Comparison of ENCODE assay signal across 8 mouse cellular contexts in the genomic region with DNA sequence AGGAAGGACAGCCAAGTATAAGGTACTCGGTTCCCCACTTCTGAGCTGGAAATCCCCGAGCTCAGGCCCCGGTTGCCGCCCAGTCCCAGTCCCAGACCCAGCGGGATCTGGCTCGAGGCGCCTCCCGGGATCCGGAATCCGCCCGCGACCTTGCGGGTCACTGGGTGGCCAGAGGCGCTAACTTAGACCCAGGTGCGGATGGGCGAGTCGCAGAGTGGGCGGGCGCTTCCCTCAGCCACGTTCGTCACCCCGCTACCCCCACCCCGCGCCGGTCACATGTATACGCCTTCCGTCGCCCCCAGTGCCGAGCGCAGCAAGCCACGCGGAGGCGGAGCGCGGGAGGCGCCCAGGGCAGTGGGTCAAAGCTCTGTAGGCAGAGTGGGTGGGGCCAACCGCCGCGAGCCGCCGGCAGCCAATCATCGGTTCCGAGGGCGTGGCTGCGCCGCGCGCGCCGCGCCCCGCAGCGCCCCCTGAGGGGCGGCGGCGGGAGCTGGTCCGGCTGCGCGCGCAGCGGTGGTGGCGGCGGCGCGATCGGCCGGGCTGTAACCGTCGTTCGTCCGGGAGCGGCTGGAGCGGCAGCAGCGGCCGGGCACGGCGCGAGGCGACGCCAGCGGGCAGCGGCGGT. TPM values are rescaled to one million over a fixed set of nuclear protein-coding genes. Genes with fewer than 3 reads are reported as not detected.
DNase-seq lines count a peak whose midpoint lies in the region; ATAC-seq and TF ChIP-seq lines count a peak whose summit lies in the region.

No protein-coding gene starts in this region.

- H3K4me3 ChIP-seq in heart, embryonic 12.5 days: peak overlapping the region; percentile 95
- peak overlapping the region; percentile 88 for H3K4me3 ChIP-seq in kidney, postnatal 0 days (replicated peaks; ENCODE audit: low read depth, low read length)
- H3K4me3 ChIP-seq in liver, embryonic 11.5 days (ENCODE audit: low read depth, low read length): peak overlapping the region; percentile 88
- H3K4me3 ChIP-seq in stomach, embryonic 14.5 days (ENCODE audit: low read depth, low read length): peak overlapping the region; percentile 80

- no peaks in the 10 kb centered on the region for H3K36me3 ChIP-seq in heart, embryonic 12.5 days
- no peaks in the 10 kb centered on the region for H3K36me3 ChIP-seq in kidney, postnatal 0 days (ENCODE audit: insufficient read depth, low read length)
- no peaks in the 10 kb centered on the region for H3K36me3 ChIP-seq in liver, embryonic 11.5 days (ENCODE audit: control insufficient read depth, insufficient read depth, low read length)
- H3K36me3 ChIP-seq in stomach, embryonic 14.5 days (ENCODE audit: control insufficient read depth, insufficient read depth, low read length): no peaks in the 10 kb centered on the region

- H3K27ac ChIP-seq in heart, embryonic 12.5 days (ENCODE audit: poor library complexity, severe bottlenecking): peak overlapping the region; percentile 98
- H3K27ac ChIP-seq in kidney, postnatal 0 days: peak overlapping the region; percentile 98
- H3K27ac ChIP-seq in liver, embryonic 11.5 days (ENCODE audit: low read depth, low read length): peak overlapping the region; percentile 96
- peak overlapping the region; percentile 94 for H3K27ac ChIP-seq in stomach, embryonic 14.5 days (ENCODE audit: low read length)

- peak overlapping the region; percentile 69 for H3K4me2 ChIP-seq in heart, embryonic 12.5 days
- H3K4me2 ChIP-seq in kidney, postnatal 0 days (ENCODE audit: low read length): peak overlapping the region; percentile 62
- peak overlapping the region; percentile 88 for H3K4me2 ChIP-seq in liver, embryonic 11.5 days
- peak overlapping the region; percentile 60 for H3K4me2 ChIP-seq in stomach, embryonic 14.5 days (replicated peaks; ENCODE audit: low read depth, low read length)

- 4% methylated on average over 81 of the region's 83 CpGs for WGBS in heart, embryonic 12.5 days
- WGBS in kidney, postnatal 0 days: under 1% methylated on average over 57 of the region's 83 CpGs
- under 1% methylated on average over 82 of the region's 83 CpGs for WGBS in liver, embryonic 11.5 days
- WGBS in stomach, embryonic 14.5 days: under 1% methylated on average over 80 of the region's 83 CpGs

- H3K9me3 ChIP-seq in heart, embryonic 12.5 days (replicated peaks): no peaks in the 10 kb centered on the region
- no peaks in the 10 kb centered on the region for H3K9me3 ChIP-seq in kidney, postnatal 0 days (replicated peaks; ENCODE audit: low read length)
- H3K9me3 ChIP-seq in liver, embryonic 11.5 days (ENCODE audit: control insufficient read depth, low read length): no peaks in the 10 kb centered on the region
- no peaks in the 10 kb centered on the region for H3K9me3 ChIP-seq in stomach, embryonic 14.5 days (ENCODE audit: control insufficient read depth, low read depth, low read length)

- TF ChIP-seq CTCF in kidney, postnatal 0 days (IDR thresholded peaks at IDR 0.05; ENCODE audit: low read depth): peak; percentile 26; the same call in 1 of the 2 replicates

- H3K9ac ChIP-seq in heart, embryonic 12.5 days: peak overlapping the region; percentile 98
- peak overlapping the region; percentile 97 for H3K9ac ChIP-seq in kidney, postnatal 0 days (ENCODE audit: low read depth, low read length)
- peak overlapping the region; percentile 96 for H3K9ac ChIP-seq in liver, embryonic 11.5 days (ENCODE audit: low read depth, low read length)
- peak overlapping the region; percentile 96 for H3K9ac ChIP-seq in stomach, embryonic 14.5 days (replicated peaks; ENCODE audit: low read depth, low read length)

- DNase-seq in B cell, adult 2 months: peak; percentile 98 to 99
- DNase-seq in brain, adult 2 months (ENCODE audit: low read depth, low spot score): peak; percentile 98
- peak; percentile 98 for DNase-seq in kidney, postnatal 0 days (ENCODE audit: low spot score)
- DNase-seq in liver, embryonic 11.5 days (ENCODE audit: low spot score): peak; percentile 97
- peak; percentile 97 for DNase-seq in naive thymus-derived CD4-positive, alpha-beta T cell, adult 2 months (ENCODE audit: low read depth)

- no peaks in the 10 kb centered on the region for H3K27me3 ChIP-seq in heart, embryonic 12.5 days (replicated peaks)
- H3K27me3 ChIP-seq in kidney, postnatal 0 days (ENCODE audit: insufficient read depth, low read length): no peaks in the 10 kb centered on the region
- H3K27me3 ChIP-seq in liver, embryonic 11.5 days (replicated peaks; ENCODE audit: control insufficient read depth, insufficient read depth, low read length): no peaks in the 10 kb centered on the region
- H3K27me3 ChIP-seq in stomach, embryonic 14.5 days (ENCODE audit: control insufficient read depth, insufficient read depth, low read length): no peaks in the 10 kb centered on the region

- peak; percentile 90 for ATAC-seq in erythroblast, adult 5-6 weeks (replicated peaks; ENCODE audit: low FRiP score, poor library complexity, severe bottlenecking)
- ATAC-seq in heart, embryonic 12.5 days (ENCODE audit: insufficient number of reproducible peaks, low FRiP score): peak; percentile 98
- ATAC-seq in kidney, postnatal 0 days (replicated peaks; ENCODE audit: low FRiP score, low read depth): peak; percentile 98
- peak; percentile 97 for ATAC-seq in liver, embryonic 11.5 days (replicated peaks; ENCODE audit: low FRiP score)
- ATAC-seq in stomach, embryonic 14.5 days (ENCODE audit: insufficient number of reproducible peaks, insufficient read depth, low FRiP score, low read depth): peak; percentile 98

- H3K4me1 ChIP-seq in heart, embryonic 12.5 days (replicated peaks): peaks cover 45% of the 10 kb centered on the region
- H3K4me1 ChIP-seq in kidney, postnatal 0 days (replicated peaks; ENCODE audit: insufficient read depth, low read length): peaks cover 26% of the 10 kb centered on the region
- peaks cover 34% of the 10 kb centered on the region for H3K4me1 ChIP-seq in liver, embryonic 11.5 days (replicated peaks; ENCODE audit: control insufficient read depth, insufficient read depth, low read length)
- H3K4me1 ChIP-seq in stomach, embryonic 14.5 days (ENCODE audit: control insufficient read depth, insufficient read depth, low read length): peaks cover 30% of the 10 kb centered on the region

RNA-seq across cellular contexts. Expression of a gene that starts 8.8 kb away (rescaled TPM):
- total RNA-seq in erythroblast, adult 5-6 weeks (2015; ENCODE audit: low replicate concordance): 92.8 and 126 TPM in 2 replicates
- 74.3 and 85.6 TPM in 2 replicates for total RNA-seq in erythroblast, adult 5-6 weeks (2017; ENCODE audit: low replicate concordance)
- polyA plus RNA-seq in heart, embryonic 12.5 days (2016; fragmentation: Nextera tagmentation; extraction: Ambion mirVana): 372 and 428 TPM in 2 replicates
- 383 and 402 TPM in 2 replicates for polyA plus RNA-seq in kidney, postnatal 0 days (2015; fragmentation: Nextera tagmentation; extraction: Ambion mirVana)
- polyA plus RNA-seq in liver, embryonic 11.5 days (2014; fragmentation: Nextera tagmentation; extraction: Ambion mirVana): 279 and 298 TPM in 2 replicates
- 252 and 294 TPM in 2 replicates for polyA plus RNA-seq in stomach, embryonic 14.5 days (2014; fragmentation: Nextera tagmentation; extraction: Ambion mirVana)

Comparison
In these comparisons a context has a peak if more than half of its experiments do, and no peak if none do; other contexts are left out.
1. Peak in every context shown above with its lines: DNase-seq, ATAC-seq, H3K4me3 ChIP-seq and H3K27ac ChIP-seq.